In the genomic region with DNA sequence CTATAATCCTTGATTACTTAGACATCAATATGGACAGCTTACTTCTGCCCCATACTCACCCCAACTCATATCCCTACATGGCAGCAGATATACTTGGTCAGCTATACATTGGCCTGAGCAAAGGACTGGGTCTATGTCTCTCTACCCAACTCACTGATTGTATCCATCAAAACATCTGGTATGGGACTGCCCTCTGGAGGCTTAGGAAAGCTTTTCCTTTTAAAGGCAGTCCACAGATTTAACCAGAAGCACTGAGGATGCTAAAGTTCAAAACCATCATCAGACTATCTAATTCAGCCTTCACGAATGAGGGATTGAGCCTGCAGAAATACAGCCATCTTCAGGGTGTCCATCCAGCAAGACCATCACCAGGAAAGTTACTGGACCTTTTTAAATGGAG, we compare ENCODE assay signal across 29 mouse cellular contexts. TPM values are rescaled to one million over a fixed set of nuclear protein-coding genes. Genes with fewer than 3 reads are reported as not detected.
DNase-seq lines count a peak whose midpoint lies in the region; ATAC-seq and TF ChIP-seq lines count a peak whose summit lies in the region.
"Had no signal": no experiment of that assay in that cellular context is flagged by ENCODE, and none has a peak within 500 bp of the region (broad histone marks: within the 10 kb centered on the region; RNA-seq: fewer than 3 reads in every experiment).

No protein-coding gene starts in this region.

- H3K27ac ChIP-seq in gastrocnemius, adult 2 months: no peak overlapping the region
- no peak overlapping the region for H3K27ac ChIP-seq in kidney, postnatal 0 days
- no peak overlapping the region for H3K27ac ChIP-seq in kidney, embryonic 16.5 days (ENCODE audit: low read length)
- H3K27ac ChIP-seq: embryonic facial prominence, embryonic 15.5 days; forebrain, embryonic 15.5 days; heart, embryonic 15.5 days; hindbrain, embryonic 15.5 days; limb, embryonic 10.5 days; macrophage; midbrain, embryonic 10.5 days; stomach, embryonic 15.5 days had no signal

- no peak overlapping the region for H3K4me2 ChIP-seq in kidney, postnatal 0 days (ENCODE audit: low read length)
- no peak overlapping the region for H3K4me2 ChIP-seq in kidney, embryonic 16.5 days (replicated peaks; ENCODE audit: low read depth, low read length)
- H3K4me2 ChIP-seq: embryonic facial prominence, embryonic 15.5 days; forebrain, embryonic 15.5 days; heart, embryonic 15.5 days; hindbrain, embryonic 15.5 days; stomach, embryonic 15.5 days had no signal

- no peaks in the 10 kb centered on the region for H3K9me3 ChIP-seq in kidney, postnatal 0 days (replicated peaks; ENCODE audit: low read length)
- H3K9me3 ChIP-seq in kidney, embryonic 16.5 days (ENCODE audit: low read length): no peaks in the 10 kb centered on the region
- H3K9me3 ChIP-seq: embryonic facial prominence, embryonic 15.5 days; forebrain, embryonic 15.5 days; heart, embryonic 15.5 days; hindbrain, embryonic 15.5 days; limb, embryonic 10.5 days; midbrain, embryonic 10.5 days; stomach, embryonic 15.5 days had no signal

- H3K9ac ChIP-seq in kidney, postnatal 0 days (ENCODE audit: low read depth, low read length): no peak overlapping the region
- no peak overlapping the region for H3K9ac ChIP-seq in kidney, embryonic 16.5 days (replicated peaks; ENCODE audit: low read length)
- H3K9ac ChIP-seq: embryonic facial prominence, embryonic 15.5 days; forebrain, embryonic 15.5 days; heart, embryonic 15.5 days; hindbrain, embryonic 15.5 days; stomach, embryonic 15.5 days had no signal

- intact Hi-C loops in gastrocnemius, adult 2 months (cut with DNase I): loop anchor here (5.0 kb wide), 2 partner anchors 612 to 632 kb away; no protein-coding TSS in a partner anchor

- H3K4me1 ChIP-seq in kidney, postnatal 0 days (replicated peaks; ENCODE audit: insufficient read depth, low read length): no peaks in the 10 kb centered on the region
- H3K4me1 ChIP-seq in kidney, embryonic 16.5 days (ENCODE audit: insufficient read depth, low read length): no peaks in the 10 kb centered on the region
- H3K4me1 ChIP-seq: embryonic facial prominence, embryonic 15.5 days; forebrain, embryonic 15.5 days; heart, embryonic 15.5 days; hindbrain, embryonic 15.5 days; midbrain, embryonic 10.5 days; stomach, embryonic 15.5 days had no signal

- WGBS in kidney, postnatal 0 days: 71% methylated on average over 1 of the region's 1 CpGs
- 72% methylated on average over 1 of the region's 1 CpGs for WGBS in kidney, embryonic 16.5 days

- H3K36me3 ChIP-seq in kidney, postnatal 0 days (ENCODE audit: insufficient read depth, low read length): no peaks in the 10 kb centered on the region
- no peaks in the 10 kb centered on the region for H3K36me3 ChIP-seq in kidney, embryonic 16.5 days (ENCODE audit: insufficient read depth, low read length)
- H3K36me3 ChIP-seq: embryonic facial prominence, embryonic 15.5 days; forebrain, embryonic 15.5 days; G1E; heart, embryonic 15.5 days; hindbrain, embryonic 15.5 days; limb, embryonic 10.5 days; midbrain, embryonic 10.5 days; stomach, embryonic 15.5 days had no signal

- peak; percentile 55 for TF ChIP-seq CTCF in gastrocnemius, adult 2 months (IDR thresholded peaks at IDR 0.05)
- TF ChIP-seq CTCF in kidney, postnatal 0 days (IDR thresholded peaks at IDR 0.05; ENCODE audit: low read depth): peak; percentile 55

- H3K27me3 ChIP-seq in kidney, postnatal 0 days (ENCODE audit: insufficient read depth, low read length): no peaks in the 10 kb centered on the region
- no peaks in the 10 kb centered on the region; the same call in 1 of the 2 replicates for H3K27me3 ChIP-seq in kidney, embryonic 16.5 days (ENCODE audit: insufficient read depth, low read length)
- H3K27me3 ChIP-seq: embryonic facial prominence, embryonic 15.5 days; forebrain, embryonic 15.5 days; heart, embryonic 15.5 days; hindbrain, embryonic 15.5 days; stomach, embryonic 15.5 days had no signal

- no peak for DNase-seq in gastrocnemius, adult 2 months
- no peak for DNase-seq in gastrocnemius, postnatal 25 days
- DNase-seq in kidney, postnatal 0 days (ENCODE audit: low spot score): no peak
- DNase-seq in 3T3-L1 (ENCODE audit: low read depth, low spot score) (peak; percentile 17), adipocyte (ENCODE audit: low spot score) (peak; percentile 16)
- no peak for DNase-seq in layer of hippocampus, postnatal 25 days (ENCODE audit: extremely low spot score in 1 of 2, low spot score in 1 of 2)
- DNase-seq: adrenal gland, postnatal 10 days; cerebellum, adult 2 months; cerebellum, postnatal 36 days; gastrocnemius, postnatal 14 days; kidney, adult 11 months; liver; thymus, adult 18-20 months; thymus, postnatal 36 days had no signal

- no peak for ATAC-seq in kidney, postnatal 0 days (replicated peaks; ENCODE audit: low FRiP score, low read depth)
- no peak for ATAC-seq in kidney, embryonic 16.5 days (ENCODE audit: low FRiP score, low TSS enrichment)
- ATAC-seq: activated CD4-positive, CD25-positive, alpha-beta regulatory T cell, adult 4 months; forebrain, embryonic 15.5 days; lung, postnatal 0 days had no signal

- H3K4me3 ChIP-seq in gastrocnemius, adult 2 months: no peak overlapping the region
- H3K4me3 ChIP-seq in kidney, postnatal 0 days (replicated peaks; ENCODE audit: low read depth, low read length): no peak overlapping the region
- H3K4me3 ChIP-seq in kidney, embryonic 16.5 days (ENCODE audit: low read length): no peak overlapping the region
- H3K4me3 ChIP-seq: embryonic facial prominence, embryonic 15.5 days; forebrain, embryonic 15.5 days; heart, embryonic 15.5 days; hindbrain, embryonic 15.5 days; limb, embryonic 10.5 days; midbrain, embryonic 10.5 days; stomach, embryonic 15.5 days had no signal

RNA-seq across cellular contexts. Expression of a gene that starts 20.5 kb away (rescaled TPM):
- total RNA-seq in gastrocnemius, adult 2 months (2021): not detected
- total RNA-seq in gastrocnemius, postnatal 25 days (2021): not detected
- polyA plus RNA-seq in kidney, postnatal 0 days (2015; fragmentation: Nextera tagmentation; extraction: Ambion mirVana): 0.52 and 0.66 TPM in 2 replicates
- polyA plus RNA-seq in kidney, embryonic 16.5 days (2015; fragmentation: Nextera tagmentation; extraction: Ambion mirVana): 0.60 and 0.75 TPM in 2 replicates
- total RNA-seq in layer of hippocampus, postnatal 25 days (2021): under 1 TPM; 0.12 to 0.21 TPM
- total RNA-seq: gastrocnemius, postnatal 14 days; heart, adult 8-10 months; neutrophil, adult 5-6 weeks had no signal
- polyA plus RNA-seq: activated CD4-positive, CD25-positive, alpha-beta regulatory T cell, adult 4 months; G1E; large intestine, adult 2 months; macrophage; midbrain, embryonic 10.5 days had no signal

Comparison
In these comparisons a context has a peak if more than half of its experiments do, and no peak if none do; other contexts are left out.
1. DNase-seq: peak in 3T3-L1 (single experiment) and adipocyte (single experiment); none in gastrocnemius, adult 2 months (single experiment), gastrocnemius, postnatal 25 days (single experiment), kidney, postnatal 0 days (single experiment) and layer of hippocampus, postnatal 25 days (0 of 2).